9 mouse cellular contexts compared by ENCODE assay signal in the genomic region with DNA sequence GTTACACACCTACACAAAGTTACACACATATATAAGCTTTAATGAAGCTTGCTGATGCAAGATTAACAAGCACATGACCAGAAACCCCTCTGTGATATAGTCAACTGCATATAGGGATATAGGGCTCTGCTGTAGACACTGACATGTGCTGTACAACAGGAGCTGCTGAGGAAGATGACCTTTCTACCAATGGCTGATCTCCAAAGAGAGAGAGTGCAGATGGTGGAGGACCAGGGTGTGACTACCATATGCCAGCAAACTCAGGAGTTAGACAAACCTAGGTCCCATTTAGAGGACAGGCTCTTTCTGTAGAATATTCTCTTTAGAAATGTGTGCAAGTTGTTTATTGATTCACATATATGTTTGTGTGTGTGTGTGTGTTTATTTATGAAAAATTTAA.
"Had no signal": no experiment of that assay in that cellular context is flagged by ENCODE, and none has a peak within 500 bp of the region (broad histone marks: within the 10 kb centered on the region; RNA-seq: fewer than 3 reads in every experiment).

No protein-coding gene starts in this region.

- DNase-seq: kidney, postnatal 36 days; layer of hippocampus, adult 9-11 months; liver; liver, embryonic 13.5 days; liver, postnatal 0 days; lung, postnatal 14 days; retina, postnatal 1 day; right cerebral cortex, postnatal 25 days; thymus, postnatal 36 days had no signal
